Mouse (Mus musculus) forebrain, embryonic 14.5 days (tissue): ENCODE results near the gene Ikzf1. TPM values are rescaled to one million over a fixed set of nuclear protein-coding genes. Genes with fewer than 3 reads are reported as not detected.

ENCODE experiments used
- ATAC-seq: fragments of 200-750 bp; cut with Nextera tagmentation; 2 replicates; pipeline ENCODE4 v1.8.0; 2017; ENCODE audit warnings: mild to moderate bottlenecking, moderate library complexity
- DNase-seq: peaks from one replicate; pipeline ENCODE4 v3.0.0-alpha.2; 2015; ENCODE audit warnings: low spot score
- H3K27ac ChIP-seq: fragments of 300-500 bp; sonication (generic); 2 replicates; pipeline ENCODE4 v1.5.1; 2014; ENCODE audit warnings: low read depth, mild to moderate bottlenecking, control low read depth, low read length, moderate library complexity
- H3K27me3 ChIP-seq: fragments of 300-500 bp; sonication (generic); replicated peaks from 2 replicates; pipeline ENCODE4 v1.6.1; 2014; ENCODE audit warnings: low read length, control low read depth, mixed read lengths; ENCODE audit not compliant: control insufficient read depth, insufficient read depth
- H3K36me3 ChIP-seq: fragments of 300-500 bp; sonication (generic); 2 replicates; pipeline ENCODE4 v1.6.1; 2014; ENCODE audit warnings: low read length, control low read depth; ENCODE audit not compliant: control insufficient read depth, insufficient read depth
- H3K4me1 ChIP-seq: fragments of 300-500 bp; sonication (generic); 2 replicates; pipeline ENCODE4 v1.6.1; 2014; ENCODE audit warnings: antibody characterized with exemption, low read length, control low read depth; ENCODE audit not compliant: control insufficient read depth, insufficient read depth
- H3K4me2 ChIP-seq: fragments of 300-500 bp; sonication (generic); 2 replicates; pipeline ENCODE4 v1.6.1; 2014; ENCODE audit warnings: mild to moderate bottlenecking, control low read depth, low read length
- H3K4me3 ChIP-seq: fragments of 300-500 bp; sonication (generic); 2 replicates; pipeline ENCODE4 v1.5.1; 2014; ENCODE audit warnings: low read depth, low read length, control low read depth
- H3K9ac ChIP-seq: fragments of 300-500 bp; sonication (generic); 2 replicates; pipeline ENCODE4 v1.6.1; 2014; ENCODE audit warnings: mild to moderate bottlenecking, low read length, control low read depth, moderate library complexity
- H3K9me3 ChIP-seq: fragments of 300-500 bp; sonication (generic); replicated peaks from 2 replicates; pipeline ENCODE4 v1.6.1; 2016; ENCODE audit warnings: low read length, control low read depth, mixed read lengths; ENCODE audit not compliant: control insufficient read depth
- WGBS: fragments of 180-500 bp; shearing (Covaris S2); extraction: QIAGEN DNeasy Blood & Tissue Kit; methylation state at CpG from one replicate; pipeline ENCODE4 v1.1.7; 2014; 5-methylcytosine and 5-hydroxymethylcytosine counted together
- polyA plus RNA-seq: library from polyadenylated mRNA; unstranded; fragments of >200 nt; fragmentation: Nextera tagmentation; extraction: Ambion mirVana; gene quantifications from 2 replicates; pipeline ENCODE4 v1.2.1, GENCODE M21; 2014

The Ikzf1 gene
- polyA plus RNA-seq, 1 experiment from 2014 or later = 1.9 TPM

GRCm38 (mm10) chr11:11763211-11763666 lies 78.4 kb downstream of the Ikzf1 start:
- H3K36me3 ChIP-seq = no peaks in the 10 kb centered on the region
- no peak overlapping the region for H3K9ac ChIP-seq
- no peaks in the 10 kb centered on the region for H3K27me3 ChIP-seq
- 71% methylated on average over 4 of the region's 4 CpGs for WGBS
- no peak overlapping the region for H3K4me2 ChIP-seq
- H3K4me1 ChIP-seq = no peaks in the 10 kb centered on the region
- no peak overlapping the region for H3K4me3 ChIP-seq
- no peak for ATAC-seq
- no peak for DNase-seq
- no peak overlapping the region for H3K27ac ChIP-seq
- no peaks in the 10 kb centered on the region for H3K9me3 ChIP-seq

GRCm38 (mm10) chr11:11765414-11765813 lies 80.6 kb downstream of the Ikzf1 start:
- no peak for ATAC-seq
- no peak overlapping the region for H3K27ac ChIP-seq
- no peaks in the 10 kb centered on the region for H3K9me3 ChIP-seq
- H3K4me1 ChIP-seq = no peaks in the 10 kb centered on the region
- no peak for DNase-seq
- no peak overlapping the region for H3K9ac ChIP-seq
- no peak overlapping the region for H3K4me3 ChIP-seq
- H3K27me3 ChIP-seq = no peaks in the 10 kb centered on the region
- no peak overlapping the region for H3K4me2 ChIP-seq
- 68% methylated on average over 1 of the region's 1 CpGs for WGBS
- H3K36me3 ChIP-seq = no peaks in the 10 kb centered on the region

- H3K36me3 ChIP-seq = no peaks in the 10 kb centered on the region
- no peak overlapping the region for H3K4me3 ChIP-seq
- no peak for DNase-seq
- no peaks in the 10 kb centered on the region for H3K27me3 ChIP-seq
- H3K9me3 ChIP-seq = no peaks in the 10 kb centered on the region
- H3K27ac ChIP-seq = no peak overlapping the region
- H3K9ac ChIP-seq = no peak overlapping the region
- 89% methylated on average over 1 of the region's 1 CpGs for WGBS
- no peak for ATAC-seq
- no peaks in the 10 kb centered on the region for H3K4me1 ChIP-seq
- H3K4me2 ChIP-seq = no peak overlapping the region
Observed at GRCm38 (mm10) chr11:11766105-11766504, 81.3 kb downstream of the Ikzf1 start.

GRCm38 (mm10) chr11:11766736-11767135 lies 81.9 kb downstream of the Ikzf1 start:
- H3K36me3 ChIP-seq = no peaks in the 10 kb centered on the region
- H3K4me3 ChIP-seq = no peak overlapping the region
- DNase-seq (no peak), ATAC-seq (no peak)
- no peak overlapping the region for H3K27ac ChIP-seq
- H3K4me1 ChIP-seq = no peaks in the 10 kb centered on the region
- H3K9me3 ChIP-seq = no peaks in the 10 kb centered on the region
- H3K9ac ChIP-seq = no peak overlapping the region
- no peaks in the 10 kb centered on the region for H3K27me3 ChIP-seq
- H3K4me2 ChIP-seq = no peak overlapping the region

- H3K9me3 ChIP-seq = no peaks in the 10 kb centered on the region
- no peaks in the 10 kb centered on the region for H3K4me1 ChIP-seq
- H3K36me3 ChIP-seq = no peaks in the 10 kb centered on the region
- 93% methylated on average over 2 of the region's 2 CpGs for WGBS
- H3K4me3 ChIP-seq = no peak overlapping the region
- H3K9ac ChIP-seq = no peak overlapping the region
- H3K4me2 ChIP-seq = no peak overlapping the region
- DNase-seq (no peak), ATAC-seq (no peak)
- no peak overlapping the region for H3K27ac ChIP-seq
- no peaks in the 10 kb centered on the region for H3K27me3 ChIP-seq
Observed at GRCm38 (mm10) chr11:11768057-11768456, 83.3 kb downstream of the Ikzf1 start.

- no peak overlapping the region for H3K4me2 ChIP-seq
- H3K9me3 ChIP-seq = no peaks in the 10 kb centered on the region
- H3K4me3 ChIP-seq = no peak overlapping the region
- 96% methylated on average over 20 of the region's 20 CpGs for WGBS
- no peaks in the 10 kb centered on the region for H3K36me3 ChIP-seq
- no peak for DNase-seq
- ATAC-seq = no peak
- H3K27me3 ChIP-seq = no peaks in the 10 kb centered on the region
- no peaks in the 10 kb centered on the region for H3K4me1 ChIP-seq
- H3K27ac ChIP-seq = no peak overlapping the region
- H3K9ac ChIP-seq = no peak overlapping the region
Observed at GRCm38 (mm10) chr11:11769281-11769680, 84.5 kb downstream of the Ikzf1 start.

- Histone ChIP-seq H3K9me3 (no peaks in the 10 kb centered on the region), H3K27me3 (no peaks in the 10 kb centered on the region), H3K4me1 (no peaks in the 10 kb centered on the region), H3K36me3 (no peaks in the 10 kb centered on the region), H3K4me2 (no peak overlapping the region), H3K4me3 (no peak overlapping the region), H3K27ac (no peak overlapping the region), H3K9ac (no peak overlapping the region)
- ATAC-seq (no peak), DNase-seq (no peak)
- 91% methylated on average over 3 of the region's 3 CpGs for WGBS
Observed at GRCm38 (mm10) chr11:11770691-11771090, 85.9 kb downstream of the Ikzf1 start.

GRCm38 (mm10) chr11:11772196-11772595 lies 87.4 kb downstream of the Ikzf1 start:
- Histone ChIP-seq H3K27ac (no peak overlapping the region), H3K9me3 (no peaks in the 10 kb centered on the region), H3K4me1 (no peaks in the 10 kb centered on the region), H3K9ac (no peak overlapping the region), H3K36me3 (no peaks in the 10 kb centered on the region), H3K27me3 (no peaks in the 10 kb centered on the region), H3K4me3 (no peak overlapping the region), H3K4me2 (no peak overlapping the region)
- no peak for ATAC-seq
- no peak for DNase-seq
- WGBS = 98% methylated on average over 4 of the region's 4 CpGs

- DNase-seq = no peak
- WGBS = 93% methylated on average over 4 of the region's 4 CpGs
Observed at GRCm38 (mm10) chr11:11774384-11774783, 89.6 kb downstream of the Ikzf1 start.

More at GRCm38 (mm10) chr11:11774384-11774783, 89.6 kb downstream of the Ikzf1 start:
- Histone ChIP-seq H3K9me3 (no peaks in the 10 kb centered on the region), H3K4me3 (no peak overlapping the region), H3K27me3 (no peaks in the 10 kb centered on the region), H3K27ac (no peak overlapping the region), H3K36me3 (no peaks in the 10 kb centered on the region), H3K4me1 (no peaks in the 10 kb centered on the region), H3K9ac (no peak overlapping the region), H3K4me2 (no peak overlapping the region)
- no peak for ATAC-seq
